Mouse (Mus musculus): ENCODE measurements around the gene Akap6.

Akap6 gene

DNA sequence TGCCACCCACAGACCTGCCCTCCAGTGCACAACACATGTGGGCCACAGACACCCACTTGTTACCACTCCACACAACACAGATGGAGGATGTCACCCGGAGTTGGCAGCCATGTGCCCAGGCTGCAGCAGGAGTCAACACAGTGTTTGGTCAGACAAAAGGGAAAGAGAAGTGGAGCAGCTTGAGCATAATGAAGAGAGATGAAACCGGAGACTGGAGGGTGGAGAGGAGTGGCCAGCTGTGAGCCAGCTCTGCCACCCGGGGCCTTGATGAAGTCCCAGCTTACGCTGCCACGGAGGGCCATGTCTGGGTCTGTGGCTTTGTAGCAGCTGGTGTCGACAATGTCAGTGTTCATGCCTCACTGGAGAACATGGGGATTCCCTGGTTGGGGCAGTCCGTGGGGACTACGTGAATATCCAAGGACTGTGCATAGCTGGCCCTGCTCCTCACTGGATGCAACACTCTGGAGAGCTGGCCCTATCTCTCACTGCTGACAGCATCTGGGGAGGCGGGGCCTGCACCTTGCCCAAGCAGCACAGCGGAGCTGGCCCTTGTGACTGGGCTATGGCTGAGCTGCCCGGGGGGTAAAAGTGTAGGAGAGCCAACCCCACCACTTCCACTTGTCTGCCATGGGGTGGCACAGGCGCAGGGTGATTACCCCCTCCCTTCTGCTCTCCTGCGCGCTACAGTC is 148.8 kb downstream of the Akap6 start:
- DNase-seq (ENCODE audit: low spot score in 2 of 2) = peak; percentile 64 to 66

GRCm38 (mm10) chr12:52848519-52848855 is 149.3 kb downstream of the Akap6 start:
- DNase-seq (ENCODE audit: low spot score in 2 of 2) = no peak

DNA sequence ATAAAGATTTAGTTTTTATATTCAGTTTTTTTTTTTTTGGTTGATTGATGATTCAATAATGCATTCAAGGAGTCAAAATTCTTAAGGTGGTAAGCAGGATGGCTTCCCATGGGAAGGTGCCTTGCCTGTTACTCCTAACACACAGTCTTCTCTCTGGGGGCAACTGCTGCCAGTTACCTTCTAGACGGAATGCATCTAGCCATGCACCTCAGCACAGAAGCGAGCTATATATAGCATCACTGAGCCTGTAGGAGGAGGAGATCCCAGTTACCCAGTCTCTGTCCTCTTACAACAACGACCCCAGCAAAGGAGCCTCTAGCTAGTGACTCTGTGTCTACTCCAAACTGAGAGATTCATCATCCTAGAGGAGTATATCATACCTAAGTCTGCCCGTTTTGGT is 150.1 kb downstream of the Akap6 start:
- DNase-seq (ENCODE audit: low spot score in 2 of 2) = no peak

- DNase-seq (ENCODE audit: low spot score in 2 of 2) = peak in 1 of 2 experiments; percentile 27
Measured at GRCm38 (mm10) chr12:52850332-52851036, 151.3 kb downstream of the Akap6 start.

GRCm38 (mm10) chr12:52851221-52851620 is 152.0 kb downstream of the Akap6 start:
- peak; percentile 66 to 71 for DNase-seq (ENCODE audit: low spot score in 2 of 2)

DNA sequence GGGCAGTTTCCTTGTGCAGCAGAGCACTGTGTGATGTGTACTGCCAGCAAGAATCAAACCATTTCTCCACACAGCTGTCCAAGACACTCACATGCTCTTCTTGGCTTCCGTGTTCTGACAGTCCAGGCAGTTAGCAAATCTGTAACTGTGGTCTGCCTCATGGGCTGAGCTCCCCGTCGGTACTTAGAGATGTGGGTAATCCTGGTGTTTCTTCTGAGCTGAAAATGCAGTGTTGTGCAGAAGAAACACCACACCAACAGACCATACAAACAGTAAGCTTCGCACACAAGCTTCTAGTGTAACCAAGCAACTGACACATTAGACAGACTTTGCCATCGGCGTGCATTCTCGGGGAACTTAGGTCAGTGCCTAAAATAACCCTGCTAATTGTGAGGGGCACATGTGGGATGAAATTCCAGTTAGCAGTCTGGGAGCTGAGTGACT is 155.1 kb downstream of the Akap6 start:
- DNase-seq (ENCODE audit: low spot score in 2 of 2) = peak; percentile 60 to 79

DNA sequence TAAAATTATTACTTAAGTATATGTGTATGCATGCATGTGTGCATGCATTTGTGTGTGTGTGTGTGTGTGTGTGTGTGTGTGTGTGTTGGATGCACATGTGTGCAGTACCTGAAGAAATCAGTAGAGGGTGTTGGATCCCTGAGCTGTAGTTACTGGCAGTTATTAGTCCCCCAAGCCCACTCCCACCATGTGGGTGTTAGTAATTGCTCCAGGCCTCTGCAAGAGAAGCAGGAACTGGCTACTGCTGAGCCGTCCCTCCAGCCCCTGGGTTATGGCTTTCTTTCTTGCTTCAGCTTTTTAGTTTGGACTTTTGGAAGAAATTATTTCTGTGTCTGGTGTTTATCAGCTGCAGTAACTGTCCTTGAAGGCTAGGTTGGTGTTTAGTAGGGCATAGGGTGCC is 156.9 kb downstream of the Akap6 start:
- no peak for DNase-seq (ENCODE audit: low spot score in 2 of 2)

DNA sequence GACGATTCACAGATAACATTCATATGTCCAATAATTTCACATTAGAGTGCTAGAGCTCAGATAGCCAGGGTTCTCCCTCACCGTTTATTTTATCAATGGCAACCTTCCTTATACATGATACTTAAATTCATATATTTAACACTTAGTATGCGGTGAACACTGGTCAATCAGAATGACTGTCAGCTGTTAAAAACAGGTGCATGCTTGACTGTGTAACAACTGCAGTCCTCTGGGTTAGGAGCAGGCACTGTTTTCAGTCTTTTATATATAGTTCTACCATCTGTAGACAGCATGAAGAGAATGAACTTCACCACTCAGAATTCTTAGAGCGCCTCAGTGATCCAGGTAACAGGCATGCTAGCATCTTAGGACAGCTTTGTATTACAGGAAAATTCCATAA is 158.1 kb downstream of the Akap6 start:
- no peak for DNase-seq (ENCODE audit: low spot score in 2 of 2)

DNA sequence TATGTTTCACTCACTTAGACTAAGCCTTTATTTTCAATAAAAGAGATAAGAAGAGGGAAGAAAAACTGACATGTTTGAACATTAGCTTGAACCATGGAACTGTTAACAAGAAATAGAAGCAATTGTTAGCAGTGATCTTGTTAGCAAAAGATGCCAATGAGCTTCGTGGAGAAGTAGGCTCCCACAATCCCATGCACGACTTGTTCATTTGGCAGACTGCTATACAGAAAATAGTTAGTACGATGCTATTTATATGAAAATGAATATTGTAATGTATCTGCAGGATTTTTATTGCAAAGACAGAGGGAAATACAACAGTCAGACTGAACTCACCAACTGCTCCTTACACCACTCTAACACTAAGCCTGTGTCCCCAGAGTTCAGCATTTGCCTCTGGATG is 162.7 kb downstream of the Akap6 start:
- no peak for DNase-seq (ENCODE audit: low spot score in 2 of 2)

GRCm38 (mm10) chr12:52868000-52868624 is 168.9 kb downstream of the Akap6 start:
- peak; percentile 77 to 78 for DNase-seq (ENCODE audit: low spot score in 2 of 2)

DNA sequence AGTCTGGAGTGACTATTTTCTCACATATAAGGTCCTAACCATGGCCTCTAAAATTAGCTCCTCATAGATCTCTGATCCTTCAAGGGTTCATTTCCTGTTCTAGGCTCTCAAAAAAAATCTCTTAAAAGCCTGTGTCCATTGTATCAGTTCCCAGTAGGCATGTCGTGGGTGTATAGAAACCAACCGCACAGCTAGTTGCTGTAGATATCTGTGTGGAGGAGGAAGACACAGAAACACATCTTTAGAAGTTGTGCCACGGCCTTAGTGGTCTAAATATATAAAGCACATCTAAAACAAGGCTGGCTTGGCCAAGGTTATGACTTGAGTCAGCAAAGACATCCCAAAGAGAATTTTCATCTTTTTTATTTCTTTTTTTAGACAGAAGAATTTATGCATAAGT is 172.4 kb downstream of the Akap6 start:
- DNase-seq (ENCODE audit: low spot score in 2 of 2) = no peak

- DNase-seq (ENCODE audit: low spot score in 2 of 2) = peak; percentile 63 to 82
Measured at GRCm38 (mm10) chr12:52874332-52874923, 175.2 kb downstream of the Akap6 start.

GRCm38 (mm10) chr12:52876065-52876464 is 176.9 kb downstream of the Akap6 start:
- DNase-seq (ENCODE audit: low spot score in 2 of 2) = no peak

DNA sequence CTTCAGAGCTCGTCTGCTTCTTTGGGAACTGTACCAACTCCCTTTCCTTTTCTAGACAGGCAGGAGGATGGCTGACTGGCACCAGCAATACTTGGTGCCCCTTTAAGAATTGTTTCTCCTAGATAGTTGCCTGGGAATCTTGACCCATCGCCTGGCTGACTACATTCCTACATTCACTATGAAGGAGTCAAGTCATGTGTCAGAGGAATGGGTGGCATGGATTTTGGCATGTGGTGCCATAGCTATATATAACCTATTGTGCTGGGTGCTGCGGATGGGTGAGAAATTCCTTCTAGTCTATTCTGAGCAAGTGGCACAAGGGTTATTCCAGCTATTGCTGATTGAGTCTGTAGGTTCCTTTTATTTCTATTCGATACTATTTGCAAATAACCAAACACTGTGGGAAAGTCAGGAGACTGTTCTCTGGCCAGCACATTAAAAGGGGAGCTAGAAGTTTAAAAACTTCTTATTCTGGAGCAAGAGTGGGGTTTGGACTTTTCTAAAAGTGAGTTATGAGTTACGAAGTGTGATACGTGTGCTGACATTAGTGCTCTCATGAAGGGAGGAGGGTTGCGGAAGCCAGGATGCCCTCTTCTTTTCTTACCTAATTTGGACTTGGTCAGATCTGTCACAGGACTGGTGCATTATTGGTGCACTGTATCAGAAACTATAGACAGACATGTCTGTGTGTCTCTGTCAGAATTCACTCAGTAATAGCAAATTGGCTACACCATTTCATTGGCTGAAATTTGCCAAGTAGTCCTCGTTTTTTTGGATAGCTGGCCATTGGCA is 178.0 kb downstream of the Akap6 start:
- peak; percentile 72 to 77 for DNase-seq (ENCODE audit: low spot score in 2 of 2)

GRCm38 (mm10) chr12:52879324-52879723 is 180.1 kb downstream of the Akap6 start:
- peak; percentile 77 to 78 for DNase-seq (ENCODE audit: low spot score in 2 of 2)

- DNase-seq (ENCODE audit: low spot score in 2 of 2) = no peak
Measured at GRCm38 (mm10) chr12:52892519-52892918, 193.3 kb downstream of the Akap6 start.

DNA sequence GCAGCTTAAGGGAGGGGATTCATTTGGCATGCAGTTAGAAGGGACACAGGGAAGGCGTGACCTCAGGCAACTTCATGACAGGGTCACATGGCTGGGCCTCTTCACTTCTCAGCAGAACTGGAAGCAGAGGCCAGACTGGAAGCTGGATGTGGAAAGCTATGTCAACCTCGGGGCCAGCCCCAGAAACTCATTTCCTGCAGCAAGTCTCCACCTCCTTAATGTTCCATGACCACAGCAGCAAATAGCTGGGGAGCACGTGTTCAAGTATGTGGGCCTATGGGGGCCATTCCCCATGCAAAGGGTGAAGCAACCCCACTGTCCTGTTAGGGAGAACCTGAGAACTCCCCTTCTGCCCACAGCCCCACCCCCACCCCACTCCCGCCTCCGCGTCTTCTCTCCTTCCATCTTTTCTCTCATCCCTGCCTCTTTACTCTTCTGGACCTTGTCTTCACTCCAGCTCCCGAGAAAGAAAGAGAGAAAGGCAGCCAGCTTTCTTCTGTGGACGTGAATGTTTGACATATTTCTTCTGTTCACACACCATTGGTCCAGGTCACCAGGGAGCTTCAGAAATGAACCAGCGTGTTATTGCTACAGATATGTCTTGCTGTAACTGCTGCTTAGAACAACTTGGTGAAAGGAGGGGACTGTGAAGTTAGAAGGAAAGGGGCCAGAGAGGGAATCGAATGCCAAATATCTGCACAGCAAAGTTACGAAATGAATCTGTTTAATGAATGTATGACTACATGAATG is 194.6 kb downstream of the Akap6 start:
- peak; percentile 68 to 73 for DNase-seq (ENCODE audit: low spot score in 2 of 2)

DNA sequence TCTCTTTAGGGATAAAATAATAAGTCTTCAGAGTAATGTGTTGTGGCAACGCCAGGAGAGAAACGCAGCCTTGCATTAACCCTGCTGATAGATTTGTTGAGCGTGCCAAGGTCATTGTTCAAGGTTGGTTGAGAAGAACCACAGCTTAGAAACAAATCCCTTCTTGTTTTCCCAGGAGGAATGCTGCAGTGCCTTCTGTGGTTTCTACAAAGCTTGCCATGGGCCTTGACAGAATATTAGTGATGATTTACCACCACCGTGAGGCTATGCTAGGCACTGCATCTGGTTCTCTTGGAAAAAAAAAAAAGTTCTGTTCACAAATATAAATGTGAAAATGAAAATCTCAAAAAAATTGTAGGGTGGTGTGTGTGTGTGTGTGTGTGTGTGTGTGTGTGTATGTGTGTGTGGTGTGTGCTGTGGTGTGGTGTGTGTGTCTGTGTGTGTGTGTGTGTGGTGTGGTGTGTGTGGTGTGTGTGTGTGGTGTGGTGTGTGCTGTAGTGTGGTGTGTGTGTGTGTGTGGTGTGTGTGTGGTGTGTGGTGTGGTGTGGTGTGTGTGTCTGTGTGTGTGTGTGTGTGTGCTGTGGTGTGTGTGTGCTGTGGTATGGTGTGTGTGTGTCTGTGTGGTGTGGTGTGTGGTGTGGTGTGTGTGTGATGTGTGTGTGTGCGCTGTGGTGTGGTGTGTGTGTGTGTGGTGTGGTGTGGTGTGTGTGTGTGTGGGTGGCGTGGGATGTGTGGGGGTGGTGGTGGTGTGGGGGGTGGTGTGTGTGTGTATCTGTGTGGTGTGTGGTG is 196.7 kb downstream of the Akap6 start:
- peak; percentile 62 to 72 for DNase-seq (ENCODE audit: low spot score in 2 of 2)

- no peak for DNase-seq (ENCODE audit: low spot score in 2 of 2)
Measured at GRCm38 (mm10) chr12:52896785-52897184, 197.6 kb downstream of the Akap6 start.

- no peak for DNase-seq (ENCODE audit: low spot score in 2 of 2)
Measured at GRCm38 (mm10) chr12:52898130-52898529, 198.9 kb downstream of the Akap6 start.

Data from heart, adult 9 months (tissue).